Mouse (Mus musculus) midbrain, embryonic 11.5 days (tissue): Measurements from ENCODE around the gene Ccin. TPM values are rescaled to one million over a fixed set of nuclear protein-coding genes. Genes with fewer than 3 reads are reported as not detected.

ENCODE experiments used
- ATAC-seq: fragments of 200-750 bp; cut with Nextera tagmentation; 2 replicates; pipeline ENCODE4 v1.8.0; 2017; ENCODE audit warnings: moderate TSS enrichment, moderate library complexity; ENCODE audit not compliant: low FRiP score
- DNase-seq: peaks from one replicate; pipeline ENCODE4 v3.0.0; 2015; ENCODE audit warnings: low spot score; ENCODE audit errors: missing footprints
- H3K27ac ChIP-seq: fragments of 300-500 bp; sonication (generic); 2 replicates; pipeline ENCODE4 v1.5.1; 2014; ENCODE audit warnings: low read depth, low read length
- H3K27me3 ChIP-seq: fragments of 300-500 bp; sonication (generic); 2 replicates; pipeline ENCODE4 v1.6.1; 2014; ENCODE audit warnings: mild to moderate bottlenecking, low read length, moderate library complexity, mixed read lengths; ENCODE audit not compliant: control insufficient read depth, insufficient read depth
- H3K36me3 ChIP-seq: fragments of 300-500 bp; sonication (generic); 2 replicates; pipeline ENCODE4 v1.6.1; 2014; ENCODE audit warnings: mild to moderate bottlenecking, low read length, moderate library complexity, mixed read lengths; ENCODE audit not compliant: control insufficient read depth, insufficient read depth
- H3K4me1 ChIP-seq: fragments of 300-500 bp; sonication (generic); 2 replicates; pipeline ENCODE4 v1.6.1; 2014; ENCODE audit warnings: low read length; ENCODE audit not compliant: control insufficient read depth, insufficient read depth
- H3K4me2 ChIP-seq: fragments of 300-500 bp; sonication (generic); 2 replicates; pipeline ENCODE4 v1.6.1; 2014; ENCODE audit warnings: mild to moderate bottlenecking, moderate library complexity
- H3K4me3 ChIP-seq: fragments of 300-500 bp; sonication (generic); 2 replicates; pipeline ENCODE4 v1.5.1; 2014; ENCODE audit warnings: low read depth, low read length
- H3K9ac ChIP-seq: fragments of 300-500 bp; sonication (generic); 2 replicates; pipeline ENCODE4 v1.6.1; 2014; ENCODE audit warnings: low read length
- H3K9me3 ChIP-seq: fragments of 300-500 bp; sonication (generic); 2 replicates; pipeline ENCODE4 v1.6.1; 2016; ENCODE audit warnings: low read length; ENCODE audit not compliant: control insufficient read depth
- whole genome bisulfite sequencing: fragments of 180-500 bp; shearing (Covaris S2); extraction: QIAGEN DNeasy Blood & Tissue Kit; methylation state at CpG from one replicate; pipeline ENCODE4 v1.1.7; 2014; 5-methylcytosine and 5-hydroxymethylcytosine counted together
- polyA plus RNA-seq: library from polyadenylated mRNA; unstranded; fragments of >200 nt; fragmentation: Nextera tagmentation; extraction: Ambion mirVana; gene quantifications from 2 replicates; pipeline ENCODE4 v1.2.1, GENCODE M21; 2014

Gene Ccin
- polyA plus RNA-seq: not detected in 2 replicates

GRCm38 (mm10) chr4:43983181-43983580 lies at the start of gene Ccin:
TSS of gene Ccin (plus strand) at chr4:43983483.
- ATAC-seq: no peak
- no peak for DNase-seq
- Histone ChIP-seq H3K4me1 (peaks cover 10% of the 10 kb centered on the region; the same call in 1 of the 2 replicates), H3K27me3 (peaks cover 23% of the 10 kb centered on the region), H3K4me2 (peak within 1 kb of the TSS; percentile 41), H3K36me3 (no peaks in the 10 kb centered on the region), H3K9ac (peak within 1 kb of the TSS; percentile 55), H3K9me3 (no peaks in the 10 kb centered on the region), H3K27ac (no peak within 1 kb of the TSS), H3K4me3 (0 out of 2 replicates have a peak within 1 kb of the TSS, but pooled peaks have one; percentile 1)
- WGBS: 86% methylated on average over 11 of the region's 11 CpGs

- ATAC-seq: no peak
- no peaks in the 10 kb centered on the region for H3K27me3 ChIP-seq
- WGBS: 93% methylated on average over 4 of the region's 4 CpGs
- H3K4me3 ChIP-seq: no peak overlapping the region
- H3K27ac ChIP-seq: no peak overlapping the region
- no peak overlapping the region for H3K9ac ChIP-seq
- no peaks in the 10 kb centered on the region for H3K9me3 ChIP-seq
- H3K36me3 ChIP-seq: peaks cover 7% of the 10 kb centered on the region; the same call in 1 of the 2 replicates
- no peaks in the 10 kb centered on the region; the same call in 1 of the 2 replicates for H3K4me1 ChIP-seq
- no peak overlapping the region for H3K4me2 ChIP-seq
- no peak for DNase-seq
Measured at GRCm38 (mm10) chr4:43936186-43936585, 47.1 kb upstream of the Ccin start.

GRCm38 (mm10) chr4:43936749-43937674 lies 46.3 kb upstream of the Ccin start:
- no peak overlapping the region for H3K4me3 ChIP-seq
- DNase-seq: no peak
- H3K36me3 ChIP-seq: peaks cover 4% of the 10 kb centered on the region; the same call in 1 of the 2 replicates
- no peaks in the 10 kb centered on the region for H3K9me3 ChIP-seq
- H3K9ac ChIP-seq: no peak overlapping the region
- 83% methylated on average over 14 of the region's 14 CpGs for WGBS
- no peaks in the 10 kb centered on the region for H3K27me3 ChIP-seq
- H3K4me2 ChIP-seq: no peak overlapping the region
- no peak overlapping the region for H3K27ac ChIP-seq
- no peak for ATAC-seq
- no peaks in the 10 kb centered on the region; the same call in 1 of the 2 replicates for H3K4me1 ChIP-seq

- no peak overlapping the region for H3K4me3 ChIP-seq
- H3K9me3 ChIP-seq: no peaks in the 10 kb centered on the region
- H3K4me2 ChIP-seq: no peak overlapping the region
- peaks cover 4% of the 10 kb centered on the region; the same call in 1 of the 2 replicates for H3K36me3 ChIP-seq
- ATAC-seq (no peak), DNase-seq (peak; percentile 56)
- no peaks in the 10 kb centered on the region; the same call in 1 of the 2 replicates for H3K4me1 ChIP-seq
- no peak overlapping the region for H3K27ac ChIP-seq
- WGBS: 90% methylated on average over 5 of the region's 5 CpGs
- H3K27me3 ChIP-seq: no peaks in the 10 kb centered on the region
- no peak overlapping the region for H3K9ac ChIP-seq
Measured at GRCm38 (mm10) chr4:43941315-43941714, 42.0 kb upstream of the Ccin start.

GRCm38 (mm10) chr4:43942421-43942820 lies 40.9 kb upstream of the Ccin start:
- H3K27ac ChIP-seq: no peak overlapping the region
- H3K4me3 ChIP-seq: no peak overlapping the region
- no peaks in the 10 kb centered on the region for H3K9me3 ChIP-seq
- H3K4me1 ChIP-seq: no peaks in the 10 kb centered on the region; the same call in 1 of the 2 replicates
- no peaks in the 10 kb centered on the region for H3K27me3 ChIP-seq
- H3K9ac ChIP-seq: no peak overlapping the region
- no peak overlapping the region for H3K4me2 ChIP-seq
- no peak for ATAC-seq
- WGBS: 84% methylated on average over 8 of the region's 8 CpGs
- no peak for DNase-seq
- peaks cover 4% of the 10 kb centered on the region; the same call in 1 of the 2 replicates for H3K36me3 ChIP-seq

- DNase-seq: peak; percentile 54
- ATAC-seq: no peak
- no peak overlapping the region for H3K4me3 ChIP-seq
- H3K27ac ChIP-seq: no peak overlapping the region
- WGBS: 91% methylated on average over 2 of the region's 2 CpGs
- no peak overlapping the region for H3K4me2 ChIP-seq
- H3K36me3 ChIP-seq: no peaks in the 10 kb centered on the region
- H3K27me3 ChIP-seq: no peaks in the 10 kb centered on the region
- H3K4me1 ChIP-seq: no peaks in the 10 kb centered on the region
- no peak overlapping the region for H3K9ac ChIP-seq
- no peaks in the 10 kb centered on the region for H3K9me3 ChIP-seq
Measured at GRCm38 (mm10) chr4:43947571-43947970, 35.7 kb upstream of the Ccin start.

- peak; percentile 93 for ATAC-seq
- Histone ChIP-seq H3K4me2 (peak within 1 kb of the TSS; percentile 74), H3K27ac (0 out of 2 replicates have a peak within 1 kb of the TSS, but pooled peaks have one; percentile 11), H3K9me3 (no peaks in the 10 kb centered on the region), H3K9ac (peak within 1 kb of the TSS; percentile 67), H3K4me1 (peaks cover 2% of the 10 kb centered on the region; the same call in 1 of the 2 replicates), H3K4me3 (peak within 1 kb of the TSS; percentile 49), H3K36me3 (no peaks in the 10 kb centered on the region), H3K27me3 (peaks cover 19% of the 10 kb centered on the region)
- under 1% methylated on average over 45 of the region's 45 CpGs for WGBS
- DNase-seq: peak; percentile 99
Measured at GRCm38 (mm10) chr4:43957292-43957845, 25.9 kb upstream of the Ccin start, which contains the start of gene Glipr2. TSS of gene Glipr2 (plus strand) at chr4:43957401.

GRCm38 (mm10) chr4:43957846-43958461 lies 25.3 kb upstream of the Ccin start:
- Histone ChIP-seq H3K4me3 (peak overlapping the region; percentile 49), H3K36me3 (no peaks in the 10 kb centered on the region), H3K27me3 (peaks cover 19% of the 10 kb centered on the region), H3K27ac (0 out of 2 replicates have a peak overlapping the region, but pooled peaks have one; percentile 11), H3K9me3 (no peaks in the 10 kb centered on the region), H3K4me1 (peaks cover 2% of the 10 kb centered on the region; the same call in 1 of the 2 replicates), H3K4me2 (peak overlapping the region; percentile 74), H3K9ac (peak overlapping the region; percentile 67)
- ATAC-seq: peak; percentile 71
- DNase-seq: peak; percentile 98
- 1% methylated on average over 26 of the region's 26 CpGs for WGBS
